Mouse (Mus musculus) c-Kit-positive CD71-positive TER-119-negative erythroid progenitor cells, embryonic 14.5 days (primary cell): ENCODE measurements around the gene Spsb1.

Experiments
- DNase-seq: peaks from one replicate; pipeline ENCODE4 v3.0.0-alpha.2; 2013; ENCODE audit warnings: low read depth

Gene Spsb1

GRCm38 (mm10) chr4:149954893-149955439 lies at the start of gene Spsb1:
TSS of gene Spsb1 (minus strand) at chr4:149955043.
- peak; percentile 90 for DNase-seq

DNA sequence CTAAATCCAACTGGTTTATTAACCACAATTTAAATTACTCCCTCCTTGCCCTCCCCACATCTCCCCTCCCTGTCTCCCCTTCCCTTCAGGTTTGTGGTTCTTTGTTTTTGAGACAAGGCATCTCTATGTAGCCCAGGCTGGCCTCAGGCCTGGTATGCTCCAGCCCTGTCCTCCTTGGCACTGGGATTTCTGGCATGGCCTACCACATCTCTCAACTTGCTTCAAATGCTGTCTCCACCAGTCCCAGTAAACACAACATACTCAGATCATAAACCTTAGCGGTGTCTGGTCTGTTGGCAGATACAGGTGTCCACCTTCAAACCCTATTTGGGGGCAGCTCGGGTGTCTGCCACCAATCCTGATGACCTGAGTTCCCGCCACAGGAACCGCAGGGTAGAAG lies 48.8 kb upstream of the Spsb1 start:
- no peak for DNase-seq

DNA sequence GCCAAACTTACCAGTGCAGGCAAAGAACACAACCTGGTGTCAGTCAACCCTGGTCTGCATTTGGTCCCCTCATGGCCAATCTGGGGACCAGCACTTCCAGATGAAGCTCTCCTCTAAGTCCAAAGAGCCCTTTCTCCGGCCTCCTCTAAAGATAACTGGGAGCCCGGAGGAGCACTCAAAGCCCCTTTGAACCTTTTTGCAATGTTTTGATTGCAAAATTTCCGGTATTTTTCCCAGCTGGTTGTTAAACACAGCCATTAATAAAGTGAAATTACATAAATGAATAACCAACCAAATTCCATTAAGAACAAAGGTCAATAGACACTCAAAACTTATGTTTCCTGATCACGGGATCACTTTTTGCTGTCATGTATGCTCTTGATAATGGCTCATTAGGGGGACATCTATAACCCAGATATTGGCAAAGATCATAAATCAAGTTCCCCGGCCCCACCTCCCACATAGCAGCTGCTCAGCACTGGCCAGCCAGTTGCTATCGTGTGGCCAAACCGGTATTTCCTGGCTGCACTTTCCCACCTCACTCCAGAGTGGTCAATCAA lies 48.3 kb upstream of the Spsb1 start:
- no peak for DNase-seq

DNA sequence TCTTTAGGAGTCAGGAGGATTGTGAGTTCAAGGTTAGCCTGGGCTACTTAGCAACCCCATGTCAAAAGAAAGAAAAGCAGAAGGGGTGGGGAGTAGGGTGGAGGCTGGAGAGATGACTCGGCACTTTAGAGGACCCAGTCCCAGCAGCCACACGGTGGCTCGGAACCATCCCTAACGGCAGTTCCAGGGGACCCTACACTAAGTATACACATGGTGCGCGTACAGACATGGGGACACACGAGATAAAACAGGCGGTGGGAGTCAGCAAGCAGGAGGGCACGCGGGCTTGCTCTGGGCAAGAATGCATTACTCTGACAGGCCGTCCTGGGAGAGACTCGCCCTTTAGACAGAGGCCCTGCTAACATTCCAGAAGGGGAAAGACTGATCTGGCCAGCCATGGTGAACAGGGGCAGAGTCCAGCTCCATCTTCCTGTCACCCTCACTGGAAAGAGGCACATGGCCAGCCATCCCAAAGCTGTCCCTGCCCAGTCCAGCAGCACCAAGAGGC lies 47.2 kb upstream of the Spsb1 start:
- no peak for DNase-seq

DNA sequence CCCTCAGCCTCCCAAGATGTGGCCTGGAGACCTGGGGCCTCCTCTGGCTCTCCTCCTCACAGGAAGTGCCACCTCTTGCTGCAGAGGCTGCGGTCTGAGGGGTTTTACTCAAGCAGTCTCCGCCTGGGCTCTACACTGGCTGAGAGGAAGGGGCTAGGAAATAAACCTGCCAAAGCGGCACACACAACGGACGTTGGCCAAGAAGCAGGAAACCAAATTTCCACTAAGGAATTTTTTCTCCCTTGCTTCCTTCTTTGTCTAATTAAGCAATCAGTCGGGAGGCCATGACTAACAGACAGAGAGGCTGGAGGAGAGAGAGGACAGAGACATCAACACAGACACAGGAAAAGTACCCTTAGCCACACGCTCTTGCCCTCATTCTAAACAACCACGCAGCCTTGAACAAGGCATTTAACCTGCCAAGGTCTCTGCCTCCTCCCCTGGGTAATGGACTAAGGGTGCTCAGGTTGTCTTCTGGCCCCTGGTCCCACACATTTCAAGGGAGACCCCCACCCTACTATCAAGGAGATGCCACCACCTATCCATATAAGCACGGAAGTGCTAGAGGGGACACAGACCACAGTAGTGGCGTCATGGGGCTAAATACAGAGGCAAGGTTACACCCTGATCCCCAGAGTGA lies 46.5 kb upstream of the Spsb1 start:
- DNase-seq: no peak

- DNase-seq: no peak
These were observed 45.2 kb upstream of the Spsb1 start for GRCm38 (mm10) chr4:149999931-150000555.

DNA sequence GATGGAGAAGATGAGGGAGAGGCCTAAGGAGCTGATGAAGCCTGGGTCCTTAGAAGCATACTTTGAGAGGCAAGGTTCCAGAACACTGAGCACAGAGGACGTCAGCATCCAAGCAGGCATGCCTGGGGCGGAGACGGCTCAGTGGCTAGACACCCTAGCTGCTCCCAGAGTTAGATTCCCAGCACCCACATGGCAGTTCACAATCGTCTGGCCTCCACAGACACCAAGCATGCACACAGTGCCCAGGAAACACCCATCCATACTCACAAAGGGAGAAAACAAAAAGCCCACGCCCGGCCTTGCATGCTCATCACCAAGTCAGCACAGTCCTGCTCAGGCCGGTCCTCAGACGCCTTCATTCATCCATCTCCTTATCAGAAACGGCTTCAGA lies 44.7 kb upstream of the Spsb1 start:
- no peak for DNase-seq

DNA sequence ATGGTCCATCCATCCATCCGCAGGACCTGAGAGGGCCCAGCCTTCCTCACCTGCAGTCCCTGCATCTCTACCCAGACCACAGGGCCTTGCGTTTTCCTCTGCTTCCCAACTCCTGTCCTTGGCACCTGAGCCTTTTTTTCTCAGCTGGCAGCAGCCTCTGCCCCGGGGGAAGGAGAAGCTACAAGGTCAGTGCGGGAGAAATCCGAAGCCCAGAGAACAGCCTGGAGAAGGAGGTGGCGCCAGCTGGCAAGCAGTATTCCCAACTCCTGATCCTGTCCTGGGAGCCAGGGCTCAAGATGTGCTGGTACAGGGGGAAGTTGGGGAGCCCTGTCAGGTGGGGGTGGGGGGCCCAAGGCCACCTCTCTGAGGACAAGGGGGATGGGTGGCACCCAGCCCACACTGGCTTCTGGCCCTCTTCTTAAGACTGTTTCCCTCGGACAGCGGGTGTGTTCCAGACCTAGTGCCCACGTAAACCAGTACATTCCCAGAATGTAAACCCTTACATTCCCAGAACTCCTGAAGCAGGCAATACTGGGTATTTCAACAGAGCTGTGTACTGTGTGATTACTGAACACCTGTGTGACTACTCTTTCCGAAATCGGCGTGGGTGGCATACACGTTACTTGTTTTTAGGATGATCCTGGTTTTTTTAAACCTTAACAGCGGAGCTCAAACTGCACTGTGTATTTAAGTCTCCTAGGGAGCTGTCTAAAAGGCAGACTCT lies 44.1 kb upstream of the Spsb1 start:
- no peak for DNase-seq

DNA sequence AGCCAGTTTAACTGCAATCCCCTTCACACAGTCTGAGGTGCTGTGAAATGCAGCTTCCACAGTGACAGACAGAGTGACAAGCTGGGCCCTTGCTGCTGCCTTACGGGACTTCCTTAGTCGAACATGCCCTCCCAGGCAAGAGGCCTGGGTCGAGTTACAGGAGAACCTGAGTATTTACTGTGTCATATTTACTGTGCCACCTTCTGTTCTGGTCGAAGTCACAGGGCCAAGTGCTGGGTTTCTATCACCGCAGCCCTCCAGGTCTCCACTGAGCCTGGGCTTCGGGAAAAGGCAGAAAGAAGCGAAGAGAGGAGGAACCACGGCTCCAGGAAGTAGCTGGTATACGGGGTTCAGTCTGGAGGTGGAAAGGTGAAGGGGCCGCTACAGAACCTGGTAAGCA lies 43.2 kb upstream of the Spsb1 start:
- no peak for DNase-seq

GRCm38 (mm10) chr4:149996440-149996839 lies 41.6 kb upstream of the Spsb1 start:
- no peak for DNase-seq

GRCm38 (mm10) chr4:149995911-149996310 lies 41.1 kb upstream of the Spsb1 start:
- DNase-seq: no peak

- DNase-seq: no peak
These were observed 39.4 kb upstream of the Spsb1 start for GRCm38 (mm10) chr4:149994218-149994617.

GRCm38 (mm10) chr4:149992670-149993032 lies 37.8 kb upstream of the Spsb1 start:
- DNase-seq: no peak

DNA sequence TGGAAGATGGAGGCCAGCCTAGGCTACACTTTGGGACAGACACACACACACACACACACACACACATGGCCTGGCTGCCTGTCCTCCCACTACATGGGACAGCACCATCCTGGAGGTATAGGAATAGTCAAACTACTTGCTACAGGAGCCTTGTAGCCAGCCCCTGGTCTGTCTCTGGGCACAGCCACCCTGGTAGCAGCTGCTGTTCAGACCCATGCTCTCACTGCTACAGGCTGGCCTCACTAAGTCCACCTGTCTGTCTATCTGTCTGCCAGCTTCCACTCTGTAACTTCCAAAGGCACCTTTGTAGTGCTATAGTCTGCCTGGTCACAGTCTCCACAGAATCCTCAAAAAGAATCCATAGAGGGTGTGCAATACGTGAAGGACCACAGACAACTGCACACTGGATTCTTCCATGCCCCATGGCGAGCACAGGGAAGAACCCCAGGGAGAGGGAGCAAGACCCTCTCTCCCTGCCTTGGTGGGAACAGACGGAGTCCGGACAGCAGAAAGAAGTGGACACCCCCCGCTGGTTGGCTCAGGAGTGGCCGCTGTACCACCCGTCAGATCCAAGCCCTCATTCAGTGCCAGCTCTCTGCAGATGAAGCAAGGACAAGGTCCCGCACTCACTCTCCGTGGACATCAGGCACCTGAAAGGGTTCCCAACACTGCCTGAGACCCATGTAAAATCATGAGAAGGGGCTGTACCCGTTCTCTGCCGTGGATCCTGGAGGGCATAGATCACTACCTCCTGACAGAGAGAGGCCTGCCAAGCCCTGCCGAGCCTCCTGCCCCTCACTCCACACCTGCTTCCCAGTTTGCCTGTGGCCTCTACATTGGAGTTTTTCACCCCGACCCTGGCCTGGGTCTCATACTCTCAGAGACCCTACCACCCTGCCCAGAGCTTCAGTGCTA lies 37.2 kb upstream of the Spsb1 start:
- no peak for DNase-seq

- no peak for DNase-seq
These were observed 36.3 kb upstream of the Spsb1 start for GRCm38 (mm10) chr4:149990954-149991633.

GRCm38 (mm10) chr4:149990212-149990953 lies 35.5 kb upstream of the Spsb1 start:
- no peak for DNase-seq

GRCm38 (mm10) chr4:149988931-149989556 lies 34.2 kb upstream of the Spsb1 start:
- DNase-seq: peak; percentile 72

DNA sequence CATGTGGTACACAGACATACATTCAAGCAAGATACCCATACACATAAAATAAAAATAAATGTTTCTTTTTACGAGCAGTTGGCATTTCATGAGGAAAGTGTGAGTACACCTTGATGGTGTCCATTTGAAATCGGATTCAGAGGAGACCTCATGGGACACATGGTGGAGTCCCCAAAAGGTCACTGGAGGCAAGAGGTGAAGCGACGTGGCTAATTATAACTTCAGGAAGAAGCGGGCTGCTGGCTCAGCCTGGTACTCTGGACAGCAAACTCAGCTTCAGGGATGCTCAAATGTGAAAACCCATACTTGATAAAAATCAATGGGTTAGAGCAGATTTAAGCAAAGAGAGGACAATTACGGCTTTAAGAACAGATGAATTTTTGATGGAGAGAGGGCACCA lies 33.5 kb upstream of the Spsb1 start:
- DNase-seq: no peak

DNA sequence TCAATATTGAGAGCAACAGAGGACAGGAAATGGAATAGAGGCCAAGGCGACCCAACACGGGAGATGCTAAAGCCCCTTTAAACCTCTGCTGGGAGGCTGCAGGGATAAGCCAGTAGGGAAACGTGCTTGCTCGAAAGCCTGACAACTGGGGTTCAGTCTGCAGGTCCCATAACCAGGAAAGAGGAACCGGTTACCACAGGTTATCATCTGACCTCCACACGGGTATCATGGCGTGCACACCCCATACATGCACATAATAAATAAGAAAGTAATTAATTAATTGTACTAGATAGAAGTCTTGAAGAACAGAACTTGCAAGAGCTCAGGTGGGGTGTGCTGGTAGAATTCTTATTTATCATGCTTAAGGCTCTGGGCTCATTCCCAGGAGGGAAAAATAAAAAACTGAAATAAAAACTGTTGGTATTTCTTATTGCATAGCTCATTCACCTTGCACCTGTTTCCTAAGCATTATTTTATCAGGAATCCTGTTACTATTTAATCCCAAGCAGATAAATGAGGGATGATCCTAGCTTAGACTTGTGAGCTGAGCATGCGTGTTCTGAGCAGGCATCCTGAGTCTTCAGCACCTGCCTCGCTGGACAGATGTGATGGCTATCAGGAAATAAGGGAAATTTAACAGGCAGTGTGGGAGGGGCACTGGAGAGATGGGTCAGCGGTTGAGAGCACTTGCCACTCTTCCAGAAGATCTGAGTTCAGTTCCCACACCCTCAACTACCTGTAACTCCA lies 32.0 kb upstream of the Spsb1 start:
- no peak for DNase-seq
